Mouse (Mus musculus): ENCODE data around the gene Olfr125. TPM values are rescaled to one million over a fixed set of nuclear protein-coding genes. Genes with fewer than 3 reads are reported as not detected.

Gene Olfr125
- polyA plus RNA-seq (2015; fragmentation: Nextera tagmentation; extraction: Ambion mirVana), result not detected in 2 replicates

DNA sequence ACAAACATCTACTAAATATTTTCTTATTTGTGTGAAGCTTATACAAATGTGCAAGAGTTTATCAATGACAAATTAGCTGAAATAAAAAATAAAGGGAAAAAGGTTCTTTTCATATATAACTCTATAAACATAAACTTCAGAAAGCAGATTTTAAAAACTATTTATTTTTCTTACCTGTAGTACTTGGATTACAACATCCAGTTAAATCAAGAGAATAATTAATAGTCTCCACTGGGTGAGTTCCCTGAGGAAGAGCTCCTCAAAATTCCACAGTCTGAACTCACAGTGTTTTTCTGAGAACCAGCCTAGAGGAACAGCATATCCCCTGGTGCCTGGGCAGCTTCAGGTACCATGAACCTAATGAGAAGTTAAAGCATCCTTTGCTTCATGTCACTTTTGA is at the start of gene Olfr125:
Olfr125 (plus strand) TSS at position 301 of the 400 bp plus-strand sequence.
- no peak for DNase-seq
- ATAC-seq (ENCODE audit: low read depth), result no peak

DNA sequence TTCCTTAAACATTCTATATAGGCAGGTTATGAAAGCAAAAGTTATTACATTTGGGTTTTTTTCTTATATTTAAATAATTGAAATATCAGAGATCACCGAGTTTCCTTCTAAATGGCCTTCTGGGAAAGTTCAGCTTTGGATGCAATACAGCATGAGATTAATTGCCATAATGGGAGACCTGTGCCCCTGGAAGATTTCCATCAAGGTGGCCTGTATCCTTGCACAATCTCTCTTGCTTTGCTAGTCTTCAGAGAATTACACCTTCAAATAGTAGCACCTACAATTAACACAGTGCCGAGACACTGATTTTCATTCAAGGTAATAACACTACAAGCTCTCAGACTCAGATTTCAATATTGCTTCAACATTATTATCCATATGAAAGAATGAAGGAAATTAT is 39.5 kb upstream of the Olfr125 start, which contains the start of gene Olfr123:
Olfr123 (plus strand) TSS at position 301 of the 400 bp plus-strand sequence.
- H3K36me3 ChIP-seq, result no peaks in the 10 kb centered on the region
- no peak within 1 kb of the TSS for H3K9ac ChIP-seq
- WGBS (ENCODE audit: insufficient replicate concordance), result 76% methylated on average over 2 of the region's 2 CpGs

More for the DNA sequence above, at the start of gene Olfr125:
- H3K27ac ChIP-seq, result no peak within 1 kb of the TSS
- H3K9me3 ChIP-seq (replicated peaks), result no peaks in the 10 kb centered on the region
- H3K36me3 ChIP-seq, result no peaks in the 10 kb centered on the region
- no peaks in the 10 kb centered on the region for H3K4me1 ChIP-seq (replicated peaks)
- no peak within 1 kb of the TSS for H3K9ac ChIP-seq
- no peak within 1 kb of the TSS for H3K4me3 ChIP-seq (replicated peaks)
- no peak within 1 kb of the TSS for H3K4me2 ChIP-seq
- H3K27me3 ChIP-seq, result no peaks in the 10 kb centered on the region

DNA sequence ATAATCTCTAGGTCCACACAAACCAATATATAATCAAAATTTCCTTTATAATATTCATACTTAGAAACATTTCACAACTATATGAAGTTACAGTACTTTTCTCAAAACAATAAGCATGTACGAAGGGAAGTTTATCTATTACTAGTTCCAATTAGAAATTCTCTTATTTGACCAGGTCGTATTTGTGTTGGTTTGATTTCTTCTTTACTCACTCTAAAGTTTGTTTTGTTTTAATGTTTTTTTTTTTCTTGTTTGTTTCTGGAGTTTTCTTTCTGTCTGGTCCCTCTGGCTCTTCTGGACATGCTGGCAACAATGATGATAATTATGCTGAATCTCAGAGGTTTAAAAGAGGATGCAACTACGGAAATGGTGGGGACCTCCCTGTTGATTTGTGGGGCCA is 33.2 kb upstream of the Olfr125 start, which contains the start of gene Olfr124:
Olfr124 (plus strand) TSS at position 301 of the 400 bp plus-strand sequence.
- H3K4me1 ChIP-seq (replicated peaks), result no peaks in the 10 kb centered on the region
- H3K9ac ChIP-seq, result no peak within 1 kb of the TSS
- no peak within 1 kb of the TSS for H3K4me3 ChIP-seq (replicated peaks)
- 75% methylated on average over 3 of the region's 3 CpGs for WGBS (ENCODE audit: insufficient replicate concordance)
- no peaks in the 10 kb centered on the region for H3K9me3 ChIP-seq (replicated peaks)
- DNase-seq (no peak), ATAC-seq (ENCODE audit: low read depth) (no peak)
- no peaks in the 10 kb centered on the region for H3K27me3 ChIP-seq
- H3K36me3 ChIP-seq, result no peaks in the 10 kb centered on the region
- no peak within 1 kb of the TSS for H3K27ac ChIP-seq
- no peak within 1 kb of the TSS for H3K4me2 ChIP-seq

More for the DNA sequence above, 39.5 kb upstream of the Olfr125 start, which contains the start of gene Olfr123:
- Histone ChIP-seq H3K9me3 (replicated peaks) (no peaks in the 10 kb centered on the region), H3K4me3 (replicated peaks) (no peak within 1 kb of the TSS), H3K4me2 (no peak within 1 kb of the TSS), H3K27ac (no peak within 1 kb of the TSS), H3K27me3 (no peaks in the 10 kb centered on the region), H3K4me1 (replicated peaks) (no peaks in the 10 kb centered on the region)
- no peak for ATAC-seq (ENCODE audit: low read depth)
- DNase-seq, result no peak

DNA sequence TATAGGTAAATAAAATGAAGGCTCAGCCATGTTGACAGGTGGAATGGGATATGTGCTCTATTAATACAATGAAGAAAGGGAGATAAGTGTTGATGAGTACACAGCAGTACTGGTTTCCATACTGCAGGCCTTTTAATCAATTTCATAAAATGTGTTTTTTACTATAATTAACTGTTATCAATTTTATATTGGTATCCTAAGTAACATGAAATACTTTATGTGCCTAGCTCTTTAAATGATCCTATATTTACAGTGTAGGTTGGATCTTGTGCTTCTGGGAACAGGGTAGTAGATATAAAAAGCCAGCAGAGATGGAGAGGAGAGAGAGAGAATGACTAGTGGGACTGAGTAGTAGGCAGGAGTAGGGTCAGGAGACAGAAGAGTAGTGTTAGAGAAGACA is 14.4 kb downstream of the Olfr125 start, which contains the start of gene Olfr126:
Olfr126 (plus strand) TSS at position 301 of the 400 bp plus-strand sequence.
- H3K27me3 ChIP-seq, result no peaks in the 10 kb centered on the region
- H3K36me3 ChIP-seq, result no peaks in the 10 kb centered on the region
- H3K27ac ChIP-seq, result no peak within 1 kb of the TSS
- H3K9ac ChIP-seq, result no peak within 1 kb of the TSS
- DNase-seq, result no peak
- H3K4me1 ChIP-seq (replicated peaks), result no peaks in the 10 kb centered on the region
- H3K9me3 ChIP-seq (replicated peaks), result no peaks in the 10 kb centered on the region
- H3K4me3 ChIP-seq (replicated peaks), result no peak within 1 kb of the TSS
- no peak within 1 kb of the TSS for H3K4me2 ChIP-seq
- ATAC-seq (ENCODE audit: low read depth), result no peak

DNA sequence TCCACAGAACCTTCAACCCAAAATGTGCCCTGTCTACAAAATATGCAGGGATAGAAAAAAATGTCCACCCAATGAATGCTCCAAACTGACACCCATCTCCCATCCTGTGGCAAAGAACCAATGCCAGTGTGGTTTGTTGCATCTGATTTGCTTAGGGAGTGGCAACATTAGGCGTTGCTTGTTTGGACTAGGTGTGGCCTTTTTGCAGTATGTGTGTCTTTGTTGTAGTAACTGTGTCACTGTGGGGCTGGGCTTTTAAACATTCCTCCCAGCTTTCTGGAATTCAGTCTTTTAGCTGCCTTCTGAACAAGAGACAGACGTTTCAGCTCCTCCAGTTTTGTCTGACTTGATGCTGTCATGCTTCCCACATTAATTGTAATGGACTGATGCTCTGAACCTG is 31.2 kb downstream of the Olfr125 start:
- Histone ChIP-seq H3K9me3 (replicated peaks) (0 out of 2 replicates have a peak, but pooled peaks cover 3% of the 10 kb centered on the region), H3K27me3 (no peaks in the 10 kb centered on the region), H3K4me2 (no peak overlapping the region), H3K4me3 (replicated peaks) (no peak overlapping the region), H3K27ac (no peak overlapping the region), H3K36me3 (no peaks in the 10 kb centered on the region), H3K4me1 (replicated peaks) (no peaks in the 10 kb centered on the region), H3K9ac (no peak overlapping the region)
- 33% methylated on average over 2 of the region's 2 CpGs for WGBS (ENCODE audit: insufficient replicate concordance)
- ATAC-seq (ENCODE audit: low read depth) (no peak), DNase-seq (no peak)

DNA sequence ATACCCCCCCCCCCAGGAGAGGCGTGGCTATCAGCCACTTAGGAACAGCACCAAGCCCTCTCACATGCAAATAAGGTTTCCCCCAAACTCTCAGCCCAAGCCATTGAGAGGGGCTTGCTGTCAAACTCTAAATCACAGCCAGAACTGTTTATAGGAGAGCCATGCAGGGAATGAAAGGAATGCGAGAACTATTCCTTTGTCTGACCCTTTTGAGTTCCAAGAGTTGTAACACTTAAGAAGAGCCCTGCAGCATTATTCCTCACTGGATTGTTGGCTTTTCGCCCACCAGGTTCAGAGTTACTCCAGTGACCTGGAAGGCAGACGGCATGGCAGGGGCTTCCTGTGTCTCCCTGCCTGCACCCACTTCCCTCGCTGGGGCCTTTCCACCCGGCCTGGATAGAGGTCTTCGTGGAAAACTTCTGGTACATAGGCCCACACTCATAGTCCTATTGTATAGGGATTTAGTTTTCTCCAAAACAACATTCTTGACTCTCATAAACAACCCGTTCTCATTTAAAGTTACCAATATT is 37.0 kb downstream of the Olfr125 start:
- Histone ChIP-seq H3K4me3 (replicated peaks) (no peak overlapping the region), H3K27me3 (no peaks in the 10 kb centered on the region), H3K27ac (no peak overlapping the region), H3K4me1 (replicated peaks) (no peaks in the 10 kb centered on the region), H3K9ac (no peak overlapping the region), H3K9me3 (replicated peaks) (no peaks in the 10 kb centered on the region), H3K4me2 (no peak overlapping the region), H3K36me3 (no peaks in the 10 kb centered on the region)
- DNase-seq (no peak), ATAC-seq (ENCODE audit: low read depth) (no peak)
- 24% methylated on average over 8 of the region's 8 CpGs for WGBS (ENCODE audit: insufficient replicate concordance)

DNA sequence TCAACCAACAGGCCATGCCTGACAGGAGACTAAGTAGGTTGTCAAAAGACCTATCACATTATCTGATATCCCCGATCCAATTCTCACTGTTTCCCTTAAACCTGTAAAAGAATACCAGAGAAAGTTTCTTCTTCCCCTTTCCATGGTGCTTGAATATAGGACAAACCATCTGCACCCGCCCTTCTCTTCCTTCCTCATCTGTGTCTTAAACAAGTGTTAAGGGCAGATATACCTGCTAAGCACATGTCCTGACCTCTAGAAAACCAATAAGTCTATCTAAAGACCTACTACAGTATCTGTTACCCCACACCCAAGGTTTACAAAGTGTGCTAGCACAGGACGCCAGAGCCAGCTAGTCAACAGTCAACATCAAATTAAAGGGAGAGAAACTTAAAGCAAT is 41.1 kb downstream of the Olfr125 start:
- Histone ChIP-seq H3K9ac (no peak overlapping the region), H3K9me3 (replicated peaks) (no peaks in the 10 kb centered on the region), H3K27me3 (no peaks in the 10 kb centered on the region), H3K4me1 (replicated peaks) (no peaks in the 10 kb centered on the region), H3K4me3 (replicated peaks) (no peak overlapping the region), H3K36me3 (no peaks in the 10 kb centered on the region), H3K27ac (no peak overlapping the region), H3K4me2 (no peak overlapping the region)
- WGBS (ENCODE audit: insufficient replicate concordance), result 47% methylated on average over 3 of the region's 3 CpGs
- DNase-seq, result no peak
- no peak for ATAC-seq (ENCODE audit: low read depth)

Other genes starting within 250 kb of the Olfr125 start
- gene Olfr114, start 240.2 kb upstream of the Olfr125 start, polyA plus RNA-seq (2015; fragmentation: Nextera tagmentation; extraction: Ambion mirVana), result not detected in 2 replicates
- not detected in 2 replicates for gene Olfr115, start 205.8 kb upstream of the Olfr125 start, polyA plus RNA-seq (2015; fragmentation: Nextera tagmentation; extraction: Ambion mirVana)
- gene Olfr116, start 205.8 kb upstream of the Olfr125 start, polyA plus RNA-seq (2015; fragmentation: Nextera tagmentation; extraction: Ambion mirVana), result not detected in 2 replicates
- not detected in 2 replicates for gene Olfr117, start 169.2 kb upstream of the Olfr125 start, polyA plus RNA-seq (2015; fragmentation: Nextera tagmentation; extraction: Ambion mirVana)
- not detected in 2 replicates for gene Olfr118, start 166.0 kb upstream of the Olfr125 start, polyA plus RNA-seq (2015; fragmentation: Nextera tagmentation; extraction: Ambion mirVana)
- not detected in 2 replicates for gene Olfr119, start 136.4 kb upstream of the Olfr125 start, polyA plus RNA-seq (2015; fragmentation: Nextera tagmentation; extraction: Ambion mirVana)
- gene Olfr120, start 111.1 kb upstream of the Olfr125 start, polyA plus RNA-seq (2015; fragmentation: Nextera tagmentation; extraction: Ambion mirVana), result not detected in 2 replicates
- gene Olfr121, start 84.1 kb upstream of the Olfr125 start, polyA plus RNA-seq (2015; fragmentation: Nextera tagmentation; extraction: Ambion mirVana), result not detected in 2 replicates
- gene Olfr122, start 64.3 kb upstream of the Olfr125 start, polyA plus RNA-seq (2015; fragmentation: Nextera tagmentation; extraction: Ambion mirVana), result not detected in 2 replicates
- gene Olfr123, start 39.4 kb upstream of the Olfr125 start, polyA plus RNA-seq (2015; fragmentation: Nextera tagmentation; extraction: Ambion mirVana), result not detected in 2 replicates
- gene Olfr124, start 33.1 kb upstream of the Olfr125 start, polyA plus RNA-seq (2015; fragmentation: Nextera tagmentation; extraction: Ambion mirVana), result not detected in 2 replicates
- not detected in 2 replicates for gene Olfr126, start 14.5 kb downstream of the Olfr125 start, polyA plus RNA-seq (2015; fragmentation: Nextera tagmentation; extraction: Ambion mirVana)
- not detected in 2 replicates for gene Olfr127, start 67.5 kb downstream of the Olfr125 start, polyA plus RNA-seq (2015; fragmentation: Nextera tagmentation; extraction: Ambion mirVana)
- gene Olfr128, start 87.6 kb downstream of the Olfr125 start, polyA plus RNA-seq (2015; fragmentation: Nextera tagmentation; extraction: Ambion mirVana), result not detected in 2 replicates
- not detected in 2 replicates for gene Olfr761, start 120.1 kb downstream of the Olfr125 start, polyA plus RNA-seq (2015; fragmentation: Nextera tagmentation; extraction: Ambion mirVana)
- not detected in 2 replicates for gene Olfr129, start 227.1 kb downstream of the Olfr125 start, polyA plus RNA-seq (2015; fragmentation: Nextera tagmentation; extraction: Ambion mirVana)
- not detected in 2 replicates for gene Olfr130, start 231.0 kb downstream of the Olfr125 start, polyA plus RNA-seq (2015; fragmentation: Nextera tagmentation; extraction: Ambion mirVana)

Data from liver, embryonic 13.5 days (tissue).